Mouse (Mus musculus): ENCODE results near the gene Rras2.

Rras2 gene

DNA sequence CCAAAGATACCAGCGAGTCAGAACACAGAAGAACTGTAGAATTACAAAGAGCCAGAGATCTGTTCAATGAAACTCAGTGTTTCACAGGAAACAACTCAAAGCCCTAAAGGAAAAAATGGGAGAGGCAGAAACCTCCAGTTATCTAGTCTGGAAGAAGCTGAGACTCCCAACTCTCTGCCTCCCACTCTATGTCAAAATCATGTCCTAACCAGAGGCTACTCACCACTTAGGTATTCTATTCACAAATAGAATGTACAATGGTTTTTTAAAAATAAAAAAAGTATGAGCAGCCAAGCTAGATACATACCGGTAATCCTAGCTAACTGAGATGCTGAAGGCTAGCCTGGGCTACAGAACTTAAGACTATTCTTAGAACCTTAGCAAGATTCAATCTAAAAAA lies 3.3 kb downstream of the Rras2 start:
- DNase-seq (ENCODE audit: low read depth), result no peak

- DNase-seq (ENCODE audit: low read depth), result no peak
Observed at GRCm38 (mm10) chr7:114110500-114110899, 7.1 kb downstream of the Rras2 start.

DNA sequence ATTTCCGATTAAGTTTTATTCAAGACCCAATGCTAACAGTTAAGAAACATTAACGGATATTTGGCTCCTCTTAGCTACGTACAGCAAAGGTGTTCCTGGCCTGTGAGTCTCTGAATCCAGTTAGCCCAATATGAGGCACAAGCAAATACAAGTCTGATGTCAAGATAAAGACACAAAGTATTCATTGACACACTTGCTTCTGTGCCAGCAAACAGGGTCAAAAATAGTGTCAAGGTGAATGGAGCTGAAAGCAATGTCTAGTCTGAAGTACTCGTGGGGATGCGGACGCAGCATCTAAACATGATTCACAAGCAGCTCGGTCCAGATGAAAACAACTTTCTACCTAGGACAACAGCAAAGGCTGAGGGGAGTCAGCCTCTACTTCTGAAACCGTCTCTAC lies 11.7 kb downstream of the Rras2 start:
- no peak for DNase-seq (ENCODE audit: low read depth)

DNA sequence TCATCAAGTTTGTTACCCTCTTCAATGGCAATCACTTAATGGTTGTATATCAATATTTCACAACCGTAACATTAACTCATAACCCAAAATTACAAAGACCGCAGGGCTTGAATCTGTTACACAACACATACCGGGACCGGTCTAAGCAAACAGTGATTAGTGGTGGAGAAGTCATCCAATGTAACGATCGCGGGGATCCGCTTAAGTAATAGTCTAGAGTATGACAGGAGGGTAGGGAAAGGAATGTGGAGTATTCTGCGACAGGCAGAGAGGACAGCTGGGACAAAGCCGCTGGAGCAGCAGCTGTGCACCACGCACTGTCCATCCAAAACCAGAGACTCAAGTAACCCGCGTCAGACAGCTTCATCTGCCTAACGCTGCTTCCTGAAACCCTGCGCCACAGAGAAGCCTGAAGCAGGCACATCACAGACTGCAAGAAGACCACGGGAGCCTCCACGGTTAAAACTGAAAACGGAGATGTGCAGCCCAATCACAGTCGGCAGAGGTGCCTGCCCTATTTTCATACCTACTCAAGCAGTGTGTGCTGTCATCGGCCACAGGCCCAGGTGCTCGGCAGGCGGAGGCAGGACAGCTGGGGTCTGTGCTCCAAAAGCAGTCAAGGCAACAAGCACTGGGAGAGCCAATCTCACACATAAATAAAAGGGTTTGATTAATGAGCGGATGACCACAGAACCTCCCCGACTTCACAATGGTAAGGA lies 13.8 kb downstream of the Rras2 start:
- DNase-seq (ENCODE audit: low read depth), result no peak

DNA sequence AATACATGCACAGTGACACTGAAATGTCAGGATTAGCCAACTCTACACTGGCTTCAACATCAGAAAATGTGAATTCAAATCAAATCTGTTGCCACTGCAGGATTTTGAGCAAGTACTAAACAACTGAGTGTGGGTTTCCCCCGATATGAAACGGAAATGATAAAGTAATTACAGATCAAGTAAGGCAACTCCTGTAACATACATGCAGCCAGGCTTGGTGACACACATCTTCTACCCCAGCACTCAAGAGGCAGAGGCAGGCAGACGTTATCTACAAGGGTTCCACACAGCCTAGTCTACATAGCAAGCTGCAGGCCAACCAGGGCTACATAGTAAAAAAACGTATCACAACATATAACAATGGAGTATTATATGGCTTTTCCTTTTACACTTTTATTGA lies 14.4 kb downstream of the Rras2 start:
- DNase-seq (ENCODE audit: low read depth), result no peak

DNA sequence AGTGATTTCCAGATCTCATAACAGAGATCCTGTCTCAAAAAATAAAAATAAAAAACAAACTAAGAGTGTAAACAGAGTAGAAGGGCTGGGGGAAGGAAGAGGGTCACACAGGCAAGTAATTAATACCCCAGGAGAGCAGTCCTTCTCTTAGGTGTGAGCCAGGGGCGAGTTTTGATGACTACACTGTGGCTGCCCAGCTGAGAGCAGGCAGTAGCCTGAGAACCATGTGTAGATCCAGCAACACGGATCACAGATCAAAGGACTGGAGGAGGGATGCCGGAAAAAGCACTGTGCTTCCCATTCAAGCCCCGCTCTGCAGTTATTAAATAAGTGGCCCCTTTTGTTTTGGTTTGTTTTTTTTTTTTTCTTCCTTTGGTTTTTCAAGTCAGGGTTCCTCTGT lies 15.0 kb downstream of the Rras2 start:
- DNase-seq (ENCODE audit: low read depth), result no peak

DNA sequence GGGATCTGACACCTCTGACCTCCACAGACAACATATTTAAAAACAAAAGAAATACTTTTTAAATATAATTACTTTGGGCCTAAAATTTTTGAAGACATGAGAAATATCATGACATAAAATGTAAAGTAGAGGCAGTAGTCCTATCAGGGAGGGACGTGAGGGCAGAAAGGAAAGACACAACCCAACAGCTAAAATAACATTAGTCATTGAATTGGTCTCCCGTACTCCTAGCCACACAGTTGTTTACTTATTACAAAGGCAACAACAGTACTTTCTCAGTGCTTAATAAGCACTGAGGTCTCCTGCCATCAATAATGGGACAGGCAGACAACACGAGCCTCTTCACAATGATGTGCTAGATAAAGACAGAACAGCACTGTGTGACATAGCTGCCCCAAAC lies 16.2 kb downstream of the Rras2 start:
- no peak for DNase-seq (ENCODE audit: low read depth)

DNA sequence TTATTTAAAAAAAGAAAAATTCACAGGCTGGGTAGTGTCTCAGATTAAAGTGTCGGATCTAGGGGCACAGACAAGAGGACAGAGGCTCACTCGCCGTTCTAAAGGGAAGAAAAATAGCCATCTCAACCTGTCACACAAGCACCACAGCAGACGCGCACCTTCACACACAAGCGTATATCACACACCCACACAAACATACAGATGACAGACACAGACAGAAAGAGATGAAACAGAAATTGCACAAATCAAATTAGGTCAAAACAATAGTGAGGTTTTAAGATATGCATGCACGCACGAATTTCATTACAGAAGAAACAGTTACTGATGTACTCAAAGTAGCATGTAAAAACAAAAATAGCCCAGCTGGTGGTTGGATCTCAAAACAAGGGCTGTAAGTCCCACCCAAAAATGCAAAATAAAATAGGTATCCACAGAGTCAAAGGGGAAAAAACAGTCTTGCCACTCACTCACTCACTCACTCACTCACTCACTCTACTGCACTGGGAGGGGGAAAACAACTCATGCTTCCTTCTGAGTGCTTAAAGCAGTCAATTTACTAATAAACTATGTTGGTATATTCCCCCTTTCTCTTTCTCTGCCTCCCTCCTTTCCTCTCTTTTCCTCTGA lies 23.9 kb downstream of the Rras2 start:
- DNase-seq (ENCODE audit: low read depth), result no peak

GRCm38 (mm10) chr7:114090892-114091545 lies 26.6 kb downstream of the Rras2 start:
- no peak for DNase-seq (ENCODE audit: low read depth)

DNA sequence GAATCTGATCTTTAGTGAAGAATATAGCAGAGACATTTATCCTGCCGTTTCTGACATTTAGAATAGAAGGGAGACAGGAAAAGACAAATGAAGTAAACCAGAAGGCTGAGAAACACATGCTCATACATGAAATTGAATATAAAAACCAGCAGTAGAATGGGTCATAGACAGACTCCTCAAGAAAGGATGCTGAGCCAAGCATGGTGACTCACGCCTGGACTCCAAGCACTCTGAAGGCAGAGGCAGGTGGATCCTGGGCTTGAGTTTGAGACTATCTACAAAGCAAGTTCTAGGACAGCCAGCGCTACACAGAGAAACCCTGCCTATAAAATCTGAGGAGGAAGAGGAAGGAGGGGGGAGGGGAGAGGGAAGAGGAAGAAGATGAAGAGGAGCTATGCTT lies 27.4 kb downstream of the Rras2 start:
- no peak for DNase-seq (ENCODE audit: low read depth)

DNA sequence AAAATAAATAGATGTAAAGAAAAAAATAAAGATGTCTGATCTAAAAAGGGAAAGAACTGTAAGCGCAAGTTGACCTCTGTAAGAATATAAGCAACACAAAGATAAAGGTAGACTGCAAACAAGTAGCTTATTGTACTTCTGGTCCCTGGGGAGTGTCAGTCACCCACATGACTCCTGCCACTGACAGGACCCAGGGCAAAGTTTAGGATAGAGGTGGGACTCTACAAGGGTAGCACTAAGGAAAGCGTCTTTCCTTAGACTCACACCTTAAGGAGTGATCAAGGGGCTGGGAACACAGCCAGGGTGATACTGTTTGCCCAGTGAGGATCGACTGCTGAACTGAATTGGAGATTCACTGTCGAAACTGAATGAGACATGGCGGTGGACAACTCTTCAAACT lies 28.7 kb downstream of the Rras2 start:
- no peak for DNase-seq (ENCODE audit: low read depth)

GRCm38 (mm10) chr7:114087986-114088385 lies 29.6 kb downstream of the Rras2 start:
- no peak for DNase-seq (ENCODE audit: low read depth)

DNA sequence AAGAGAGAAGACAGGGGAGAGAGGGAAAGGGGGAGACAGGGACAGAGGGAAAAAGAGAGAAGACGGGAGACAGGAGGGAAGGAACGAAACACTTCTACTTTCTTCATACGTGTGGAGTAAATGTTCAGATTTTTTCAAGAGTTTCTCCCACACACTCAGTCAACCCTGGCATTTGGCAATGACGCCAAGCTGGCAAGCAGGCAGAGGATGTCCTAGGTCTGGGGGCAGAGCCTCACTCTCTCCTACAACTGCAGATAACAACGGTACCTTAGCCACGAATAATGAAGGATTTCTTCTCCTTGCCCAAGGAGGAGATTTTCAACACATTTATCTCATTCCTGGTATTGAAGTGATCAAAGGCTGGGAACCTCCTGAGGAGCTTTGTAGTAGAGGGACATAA lies 30.2 kb downstream of the Rras2 start:
- DNase-seq (ENCODE audit: low read depth), result no peak

DNA sequence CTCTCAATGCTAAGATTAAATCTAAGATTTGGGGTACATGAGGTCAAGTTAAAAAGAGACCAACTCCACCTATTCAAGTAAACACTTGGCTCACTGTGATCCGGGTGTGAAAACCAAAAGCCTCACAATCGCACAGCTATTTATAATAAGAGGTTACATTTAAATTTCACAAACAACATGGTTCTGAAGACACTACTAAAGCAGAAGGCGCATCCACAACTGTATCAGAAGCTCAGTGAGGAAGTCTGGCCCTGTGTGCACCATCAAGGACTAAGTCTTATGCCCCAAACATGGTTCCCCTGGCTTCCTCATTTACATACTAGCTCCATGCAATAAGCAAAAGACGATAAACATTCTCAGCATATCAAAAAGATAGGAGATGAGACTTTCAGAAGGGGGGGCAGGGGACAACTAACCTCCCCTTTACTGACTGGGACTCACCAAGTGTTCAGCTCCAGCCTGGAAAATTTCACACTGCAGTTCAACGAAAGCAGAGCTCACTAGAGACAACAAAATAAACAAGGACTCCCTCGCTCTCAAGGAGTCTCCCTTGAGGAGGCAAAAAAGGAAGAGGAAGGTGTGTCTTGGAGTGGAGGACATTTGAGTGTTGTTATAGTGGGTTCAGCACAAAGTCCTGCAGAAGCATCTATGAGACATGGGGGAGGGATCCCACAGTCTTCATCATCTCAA lies 31.4 kb downstream of the Rras2 start:
- no peak for DNase-seq (ENCODE audit: low read depth)

DNA sequence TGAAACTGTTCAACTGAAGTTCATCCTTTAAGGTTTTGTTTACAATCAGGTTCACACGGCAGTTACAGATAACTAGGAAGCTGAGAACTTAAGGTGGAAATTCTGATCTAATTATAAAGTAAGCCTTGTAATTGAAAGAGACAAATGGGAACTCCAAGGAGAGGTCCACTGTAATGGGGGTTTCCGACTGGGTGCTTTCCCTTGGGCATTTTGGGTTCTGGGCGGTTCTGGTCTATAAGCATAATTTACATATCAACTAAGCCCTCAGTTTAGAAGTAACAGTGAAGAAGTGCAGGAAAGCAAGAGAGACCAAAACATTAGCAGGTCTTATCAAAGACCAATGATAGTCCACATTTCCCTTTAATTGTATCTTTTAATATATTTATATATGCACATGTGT lies 33.8 kb downstream of the Rras2 start:
- DNase-seq (ENCODE audit: low read depth), result no peak

GRCm38 (mm10) chr7:114083088-114083487 lies 34.5 kb downstream of the Rras2 start:
- DNase-seq (ENCODE audit: low read depth), result no peak

DNA sequence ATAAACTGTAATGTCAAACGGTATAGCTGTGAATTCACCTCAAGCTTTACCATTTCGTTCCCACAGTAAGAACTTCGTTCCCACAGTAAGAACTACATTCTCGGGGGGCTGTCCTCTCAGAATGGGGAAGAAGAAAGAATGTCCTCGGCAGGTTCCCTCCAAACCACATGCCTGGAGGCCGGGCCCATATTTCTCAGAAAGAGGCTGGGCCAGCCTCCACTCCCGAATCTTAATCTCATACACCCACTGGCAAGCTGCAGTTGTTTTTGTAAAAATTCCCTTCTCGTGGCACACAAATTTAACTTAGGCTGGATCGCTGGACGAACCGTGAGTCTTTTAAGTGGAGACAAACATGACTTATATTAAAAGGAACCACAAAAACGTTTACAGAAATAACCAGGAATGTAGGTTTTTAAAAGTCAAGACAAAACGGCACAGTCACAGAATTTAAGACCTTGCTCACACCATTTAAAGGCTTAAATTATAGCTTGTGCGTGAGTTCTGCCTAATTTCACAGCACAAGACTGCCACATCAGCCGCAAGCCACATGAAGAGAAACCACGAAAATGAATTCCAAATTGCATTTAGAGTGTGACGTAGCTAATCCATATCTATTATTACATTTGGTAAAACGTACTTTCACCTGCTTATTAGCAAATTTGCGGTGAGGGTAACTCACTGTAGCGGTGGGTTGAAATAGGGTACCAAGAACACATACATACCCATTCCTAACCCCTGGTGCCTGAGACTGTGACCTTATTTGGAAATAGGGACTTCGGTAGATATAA lies 35.8 kb downstream of the Rras2 start:
- no peak for DNase-seq (ENCODE audit: low read depth)

DNA sequence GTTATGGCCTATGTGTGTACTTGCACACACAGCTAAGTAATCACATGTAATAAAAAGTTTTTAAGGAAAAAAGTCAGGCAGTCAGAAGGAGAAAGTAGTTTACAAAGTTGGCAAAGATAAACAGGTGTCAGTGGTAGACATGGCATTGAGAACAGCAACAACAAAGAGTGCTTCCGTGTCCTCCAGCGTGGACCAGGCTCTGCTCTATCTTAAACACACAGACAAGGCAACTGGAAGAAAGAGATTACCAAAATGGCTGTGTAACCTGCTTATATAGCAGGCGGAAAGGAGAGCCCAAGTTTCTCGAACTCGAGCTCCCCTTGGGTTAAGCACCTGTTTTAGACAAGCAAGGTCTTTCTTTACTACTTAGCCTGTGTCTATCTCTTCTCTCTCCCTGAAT lies 37.3 kb downstream of the Rras2 start:
- no peak for DNase-seq (ENCODE audit: low read depth)

DNA sequence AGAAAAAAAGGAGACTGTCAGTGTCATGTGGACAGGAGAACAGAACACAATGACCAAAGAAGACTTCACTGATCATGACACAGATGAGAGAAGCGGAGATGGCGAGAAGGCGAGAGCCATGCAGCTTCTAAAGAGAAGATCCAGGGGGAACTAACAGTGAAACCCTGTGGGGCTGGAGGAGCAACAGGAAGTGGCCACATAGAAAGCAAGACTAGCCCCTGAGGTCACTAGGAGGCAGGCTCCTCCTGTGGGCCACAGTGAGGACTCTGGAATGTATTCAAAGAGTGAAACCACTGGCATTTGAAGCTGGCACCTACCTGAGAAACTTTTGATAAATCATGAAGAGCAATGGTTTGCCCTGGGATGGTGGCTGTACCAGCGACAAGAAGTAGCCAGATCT lies 38.2 kb downstream of the Rras2 start:
- no peak for DNase-seq (ENCODE audit: low read depth)

DNA sequence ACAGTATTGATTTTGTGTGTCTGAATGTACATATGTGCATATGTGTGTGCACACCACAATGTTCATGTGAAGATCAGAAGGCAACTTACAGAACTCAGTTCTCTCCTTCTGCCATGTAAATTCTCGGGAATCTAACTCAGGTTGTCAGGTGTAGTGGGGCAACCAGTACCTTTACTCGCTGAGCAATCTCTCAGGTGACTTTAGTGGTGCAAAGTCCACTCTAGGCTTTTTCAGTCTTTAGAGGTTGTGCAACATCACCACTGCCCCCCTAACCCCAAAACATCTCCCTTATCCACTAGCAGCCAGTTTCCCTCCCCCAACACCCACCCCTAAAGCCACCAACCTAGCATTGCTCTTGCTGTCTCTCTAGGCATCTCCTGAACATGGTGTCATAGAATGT lies 43.0 kb downstream of the Rras2 start:
- DNase-seq (ENCODE audit: low read depth), result no peak

- no peak for DNase-seq (ENCODE audit: low read depth)
Observed at GRCm38 (mm10) chr7:114074133-114074532, 43.4 kb downstream of the Rras2 start.

Measured in c-Kit-positive CD71-negative TER-119-negative erythroid progenitor cells, embryonic 14.5 days (primary cell).